Mouse (Mus musculus): ENCODE data around the gene Vmn1r66.
"Not testable (repeated sequence)": the region's sequence is repeated elsewhere in the genome, so short reads cannot be mapped to it uniquely, and the experiment has no call there.

Vmn1r66 gene

DNA sequence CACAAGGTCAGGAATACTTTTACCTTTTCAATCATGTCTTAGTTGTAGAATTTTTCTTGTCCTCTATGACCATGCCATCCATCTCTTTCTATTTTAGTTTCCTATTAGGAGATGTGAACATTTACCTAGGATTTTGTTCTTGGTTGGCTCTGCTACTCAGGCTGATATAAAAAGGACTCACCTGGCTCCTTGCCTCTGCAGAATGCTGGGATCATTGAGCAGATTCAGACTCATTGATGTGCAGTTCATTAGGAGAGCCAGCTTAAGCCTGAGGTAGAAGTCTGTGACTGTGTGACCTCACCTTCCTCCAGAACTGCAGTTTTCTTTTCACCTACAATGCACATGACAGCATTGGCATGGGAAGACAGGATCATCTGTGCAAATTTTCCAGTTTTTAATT is at the start of gene Vmn1r66:
Vmn1r66 (minus strand) TSS at position 101 of the 400 bp plus-strand sequence.
- H3K4me3 ChIP-seq (replicated peaks; ENCODE audit: low read length), result no peak within 1 kb of the TSS
- no peaks in the 10 kb centered on the region for H3K27me3 ChIP-seq (ENCODE audit: insufficient read depth, low read length)
- no peaks in the 10 kb centered on the region for H3K9me3 ChIP-seq (ENCODE audit: low read length)
- TF ChIP-seq POU5F1 (IDR thresholded peaks at IDR 0.05; ENCODE audit: borderline replicate concordance, low read length), result no peak
- TF ChIP-seq NANOG (IDR thresholded peaks at IDR 0.05; ENCODE audit: borderline replicate concordance, low read length), result no peak
- no peak for TF ChIP-seq CTCF (conservative IDR thresholded peaks at IDR 0.05; ENCODE audit: low read length)
- no peaks in the 10 kb centered on the region for H3K4me1 ChIP-seq (replicated peaks; ENCODE audit: low read depth, low read length)
- H3K36me3 ChIP-seq (ENCODE audit: insufficient read depth, low read length), result no peaks in the 10 kb centered on the region

- not testable (repeated sequence) for H3K36me3 ChIP-seq (ENCODE audit: insufficient read depth, low read length); H3K27me3 ChIP-seq (ENCODE audit: insufficient read depth, low read length); H3K4me1 ChIP-seq (replicated peaks; ENCODE audit: low read depth, low read length); H3K4me3 ChIP-seq (replicated peaks; ENCODE audit: low read length)
- H3K9me3 ChIP-seq (ENCODE audit: low read length), result peaks cover 37% of the 10 kb centered on the region
Observed at GRCm38 (mm10) chr7:10325462-10325861, 47.7 kb upstream of the Vmn1r66 start.

- Histone ChIP-seq H3K36me3 (ENCODE audit: insufficient read depth, low read length) (no peaks in the 10 kb centered on the region), H3K4me3 (replicated peaks; ENCODE audit: low read length) (no peak overlapping the region), H3K9me3 (ENCODE audit: low read length) (peaks cover 49% of the 10 kb centered on the region), H3K4me1 (replicated peaks; ENCODE audit: low read depth, low read length) (no peaks in the 10 kb centered on the region), H3K27me3 (ENCODE audit: insufficient read depth, low read length) (no peaks in the 10 kb centered on the region)
- no peak for TF ChIP-seq NANOG (IDR thresholded peaks at IDR 0.05; ENCODE audit: borderline replicate concordance, low read length)
- no peak for TF ChIP-seq CTCF (conservative IDR thresholded peaks at IDR 0.05; ENCODE audit: low read length)
Observed at GRCm38 (mm10) chr7:10252075-10252474, 25.7 kb downstream of the Vmn1r66 start.

DNA sequence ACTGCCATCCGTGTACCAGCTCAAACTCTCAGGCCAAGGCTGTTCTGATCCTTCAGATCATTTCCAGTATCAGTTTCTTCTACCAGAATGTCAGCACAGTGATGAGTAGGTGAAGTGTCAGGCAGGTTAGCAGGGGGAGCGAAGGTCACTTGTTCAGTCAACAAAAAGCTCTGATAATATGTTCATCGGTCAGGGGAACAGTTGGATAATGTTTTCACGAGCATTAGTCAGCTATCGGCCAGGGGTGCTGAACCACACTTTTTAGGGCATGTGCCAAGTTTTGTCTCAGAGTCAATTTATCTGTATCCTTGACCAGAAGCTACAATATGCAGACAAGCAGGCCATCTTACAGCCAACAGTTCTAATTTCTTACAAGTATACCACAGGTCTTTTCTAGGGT is 28.7 kb downstream of the Vmn1r66 start:
- peaks cover 51% of the 10 kb centered on the region for H3K9me3 ChIP-seq (ENCODE audit: low read length)
- H3K36me3 ChIP-seq (ENCODE audit: insufficient read depth, low read length), result no peaks in the 10 kb centered on the region
- no peak for TF ChIP-seq POU5F1 (IDR thresholded peaks at IDR 0.05; ENCODE audit: borderline replicate concordance, low read length)
- no peak for TF ChIP-seq NANOG (IDR thresholded peaks at IDR 0.05; ENCODE audit: borderline replicate concordance, low read length)
- TF ChIP-seq CTCF (conservative IDR thresholded peaks at IDR 0.05; ENCODE audit: low read length), result no peak
- no peaks in the 10 kb centered on the region for H3K4me1 ChIP-seq (replicated peaks; ENCODE audit: low read depth, low read length)
- H3K27me3 ChIP-seq (ENCODE audit: insufficient read depth, low read length), result no peaks in the 10 kb centered on the region
- H3K4me3 ChIP-seq (replicated peaks; ENCODE audit: low read length), result no peak overlapping the region

All from E14TG2a.4 (cell line).